Mouse (Mus musculus) G1E (cell line): ENCODE measurements around the gene Eml1. TPM values are rescaled to one million over a fixed set of nuclear protein-coding genes. Genes with fewer than 3 reads are reported as not detected.
A peak's percentile ranks its signal among the peaks of the same experiment; 100 is the strongest.

Source experiments
- ATAC-seq: 2 replicates; pipeline ENCODE4 v1.8.0; 2016; ENCODE audit warnings: mild to moderate bottlenecking; ENCODE audit not compliant: insufficient number of reproducible peaks, poor library complexity, low FRiP score, severe bottlenecking; ENCODE audit errors: extremely low read depth
- DNase-seq: peaks from one replicate; pipeline ENCODE4 v3.0.0; 2012; ENCODE audit warnings: low spot score
- H3K27me3 ChIP-seq: 2 replicates; pipeline ENCODE4 v1.6.1; 2012; ENCODE audit warnings: mild to moderate bottlenecking, low read length, inconsistent platforms; ENCODE audit not compliant: insufficient read depth
- H3K36me3 ChIP-seq: replicated peaks from 2 replicates; pipeline ENCODE3; 2012; ENCODE audit warnings: mild to moderate bottlenecking, inconsistent platforms
- H3K4me1 ChIP-seq: 2 replicates; pipeline ENCODE4 v1.6.1; 2012; ENCODE audit warnings: low read depth, low read length, inconsistent platforms, mixed read lengths; ENCODE audit not compliant: insufficient read depth
- H3K4me3 ChIP-seq: 2 replicates; pipeline ENCODE4 v1.5.1; 2012; ENCODE audit warnings: low read depth, mild to moderate bottlenecking, inconsistent platforms, low read length, moderate library complexity, mixed read lengths
- H3K9me3 ChIP-seq: replicated peaks from 2 replicates; pipeline ENCODE4 v1.6.1; 2012; ENCODE audit warnings: inconsistent platforms
- CTCF ChIP-seq: IDR thresholded peaks from 2 replicates; pipeline ENCODE4 v1.5.1; 2012; ENCODE audit warnings: low read depth, low read length, inconsistent platforms, mixed read lengths
- GATA1 ChIP-seq: IDR thresholded peaks from 2 replicates; pipeline ENCODE4 v1.6.1; 2012; ENCODE audit warnings: borderline replicate concordance, low read length, inconsistent platforms, mixed read lengths
- GATA2 ChIP-seq: IDR thresholded peaks from 2 replicates; pipeline ENCODE4 v1.6.1; 2012; ENCODE audit warnings: low read depth, low read length, inconsistent platforms, borderline replicate concordance
- POLR2AphosphoS5 ChIP-seq: IDR thresholded peaks from 2 replicates; pipeline ENCODE4 v1.6.1; 2012; ENCODE audit warnings: low read depth, low read length, inconsistent platforms; ENCODE audit not compliant: insufficient replicate concordance
- TAL1 ChIP-seq: conservative IDR thresholded peaks from 2 replicates; pipeline ENCODE4 v1.6.1; 2012; ENCODE audit warnings: low read depth, low read length, inconsistent platforms, mixed read lengths
- polyA plus RNA-seq: library from polyadenylated mRNA; stranded (reverse); fragments of >175 nt; gene quantifications from 2 replicates; pipeline ENCODE4 v1.2.3, GENCODE M21; 2012
- total RNA-seq, 2 experiments: library from RNA; stranded (forward) in 1 of 2; stranded (reverse) in 1 of 2; fragments of 200-1000 nt in 1 of 2; fragments of >200 nt in 1 of 2; fragmentation: Nextera tagmentation in 1 of 2; gene quantifications; 2 replicates each; pipeline ENCODE4 v1.2.3; 2014 to 2017

Gene Eml1
- total and polyA plus RNA-seq, 3 experiments, result 0.05 TPM; not detected in 2

GRCm38 (mm10) chr12:108455004-108455403, 84.2 kb downstream of the Eml1 start:
- no peak for TF ChIP-seq POLR2AphosphoS5
- TF ChIP-seq CTCF, result no peak
- TF ChIP-seq TAL1, result no peak
- no peak for TF ChIP-seq GATA2
- TF ChIP-seq GATA1, result no peak
- ATAC-seq (no peak), DNase-seq (no peak)
- H3K36me3 ChIP-seq, result no peaks in the 10 kb centered on the region
- no peaks in the 10 kb centered on the region for H3K27me3 ChIP-seq
- no peaks in the 10 kb centered on the region for H3K4me1 ChIP-seq
- no peak overlapping the region for H3K4me3 ChIP-seq
- peaks cover 88% of the 10 kb centered on the region for H3K9me3 ChIP-seq

GRCm38 (mm10) chr12:108472898-108473297, 102.1 kb downstream of the Eml1 start:
- TF ChIP-seq GATA1 (no peak), CTCF (peak; percentile 2; the same call in 1 of the 2 replicates)
- Histone ChIP-seq H3K36me3 (no peaks in the 10 kb centered on the region), H3K4me1 (no peaks in the 10 kb centered on the region), H3K4me3 (peak overlapping the region; percentile 33; the same call in 1 of the 2 replicates), H3K9me3 (peaks cover 63% of the 10 kb centered on the region), H3K27me3 (no peaks in the 10 kb centered on the region)
- DNase-seq (no peak), ATAC-seq (no peak)

- DNase-seq (no peak), ATAC-seq (no peak)
- no peaks in the 10 kb centered on the region for H3K36me3 ChIP-seq
- H3K4me1 ChIP-seq, result no peaks in the 10 kb centered on the region
- TF ChIP-seq GATA1 (no peak), GATA2 (no peak), CTCF (no peak), TAL1 (no peak), POLR2AphosphoS5 (no peak)
- no peaks in the 10 kb centered on the region for H3K27me3 ChIP-seq
- no peak overlapping the region for H3K4me3 ChIP-seq
- peaks cover 60% of the 10 kb centered on the region for H3K9me3 ChIP-seq
These were observed 103.7 kb downstream of the Eml1 start for GRCm38 (mm10) chr12:108474440-108474839.

DNA sequence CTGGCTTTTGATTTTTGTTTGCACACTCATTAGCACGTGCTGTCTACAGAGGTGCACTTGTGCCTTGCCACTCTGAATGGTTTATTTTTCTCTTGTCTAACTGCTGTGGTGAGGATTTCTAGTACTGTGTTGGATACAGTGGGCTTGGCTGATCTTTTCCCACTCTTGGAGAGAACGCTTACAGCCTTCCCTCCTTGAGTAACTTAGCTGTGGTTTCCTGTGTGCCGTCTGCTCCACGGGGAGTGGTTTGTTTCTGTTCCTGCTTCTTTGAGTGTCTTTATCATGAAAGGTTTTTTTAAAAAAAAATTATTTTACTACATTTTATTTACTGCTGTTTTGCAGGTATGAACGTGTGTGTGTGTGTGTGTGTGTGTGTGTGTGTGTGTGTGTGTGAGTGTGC, 108.0 kb downstream of the Eml1 start:
- Histone ChIP-seq H3K4me3 (no peak overlapping the region), H3K9me3 (peaks cover 61% of the 10 kb centered on the region), H3K4me1 (no peaks in the 10 kb centered on the region), H3K36me3 (no peaks in the 10 kb centered on the region), H3K27me3 (no peaks in the 10 kb centered on the region)
- TF ChIP-seq CTCF (no peak), POLR2AphosphoS5 (no peak), GATA1 (no peak)
- DNase-seq, result no peak
- ATAC-seq, result no peak

DNA sequence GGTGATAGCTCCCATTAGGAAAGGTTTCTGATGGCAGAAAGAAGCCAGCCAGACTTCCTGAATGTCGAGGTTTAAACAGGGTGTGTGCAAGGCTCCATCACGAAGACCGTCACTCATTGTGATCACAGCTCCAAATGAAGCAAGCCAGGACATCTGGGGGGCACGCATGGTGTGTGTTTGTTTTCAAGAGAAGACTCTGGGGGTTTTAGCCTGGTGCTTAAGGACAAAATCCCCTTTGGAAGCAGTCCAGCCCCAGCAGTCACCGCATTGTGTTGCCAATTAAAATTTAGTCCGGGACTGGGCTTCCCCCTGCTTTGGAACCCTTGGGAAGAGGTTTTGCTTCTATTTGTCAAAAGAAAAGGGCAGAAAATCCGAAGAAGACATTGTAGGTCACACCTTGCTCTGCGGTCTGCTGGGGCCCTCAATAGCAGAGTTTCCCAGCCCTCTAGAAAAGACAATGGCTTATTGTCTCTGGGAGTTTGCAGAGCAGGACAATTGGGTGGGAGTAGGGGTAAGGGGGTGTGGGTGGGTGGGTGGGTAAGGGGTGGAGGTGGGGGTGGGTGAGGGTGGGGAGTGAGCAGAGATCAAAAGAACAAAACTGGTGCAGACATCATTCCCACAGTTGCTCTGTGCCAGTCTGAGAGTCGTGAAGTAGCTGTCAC, 110.1 kb downstream of the Eml1 start:
- ATAC-seq, result no peak
- H3K9me3 ChIP-seq, result peaks cover 72% of the 10 kb centered on the region
- no peaks in the 10 kb centered on the region for H3K36me3 ChIP-seq

GRCm38 (mm10) chr12:108489076-108489475, 118.3 kb downstream of the Eml1 start:
- TF ChIP-seq GATA1, result no peak
- no peak for TF ChIP-seq TAL1
- TF ChIP-seq CTCF, result no peak
- TF ChIP-seq POLR2AphosphoS5, result no peak
- TF ChIP-seq GATA2, result no peak
- Histone ChIP-seq H3K4me3 (no peak overlapping the region), H3K36me3 (no peaks in the 10 kb centered on the region), H3K27me3 (no peaks in the 10 kb centered on the region), H3K4me1 (no peaks in the 10 kb centered on the region), H3K9me3 (peaks cover 88% of the 10 kb centered on the region)
- ATAC-seq, result no peak
- no peak for DNase-seq

More for the DNA sequence above, 110.1 kb downstream of the Eml1 start:
- Histone ChIP-seq H3K4me1 (no peaks in the 10 kb centered on the region), H3K27me3 (no peaks in the 10 kb centered on the region), H3K4me3 (no peak overlapping the region)
- DNase-seq, result no peak
- TF ChIP-seq TAL1 (no peak), GATA2 (no peak), GATA1 (no peak), POLR2AphosphoS5 (no peak), CTCF (no peak)

GRCm38 (mm10) chr12:108489741-108490140, 119.0 kb downstream of the Eml1 start:
- no peak for TF ChIP-seq CTCF
- no peak for TF ChIP-seq TAL1
- TF ChIP-seq GATA2, result no peak
- no peak for TF ChIP-seq POLR2AphosphoS5
- TF ChIP-seq GATA1, result no peak
- H3K27me3 ChIP-seq, result no peaks in the 10 kb centered on the region
- no peaks in the 10 kb centered on the region for H3K4me1 ChIP-seq
- no peak overlapping the region for H3K4me3 ChIP-seq
- no peaks in the 10 kb centered on the region for H3K36me3 ChIP-seq
- no peak for ATAC-seq
- H3K9me3 ChIP-seq, result peaks cover 87% of the 10 kb centered on the region
- DNase-seq, result no peak
